Mouse (Mus musculus) bone marrow, adult 2 months (tissue): ENCODE data around the gene Amd1.

Experiments used
- CTCF ChIP-seq: fragments of 200-500 bp; IDR thresholded peaks from 2 replicates; pipeline ENCODE4 v1.5.1; 2011; ENCODE audit warnings: low read length, control low read depth; ENCODE audit not compliant: control insufficient read depth, insufficient read depth
- POLR2A ChIP-seq: fragments of 200-500 bp; IDR thresholded peaks from 2 replicates; pipeline ENCODE4 v1.6.1; 2011; ENCODE audit warnings: low read depth, mild to moderate bottlenecking, control low read depth, low read length, borderline replicate concordance; ENCODE audit not compliant: control insufficient read depth

GRCm38 (mm10) chr10:40312781-40313180, 10.8 kb upstream of the Amd1 start:
- TF ChIP-seq CTCF (no peak), POLR2A (no peak)
